Mouse (Mus musculus) limb, embryonic 12.5 days (tissue): ENCODE measurements at regions not wholly inside any gene's neighbourhood (a gene's known extent, or its start where the extent isn't known, plus 50 kb on each side); places are given as distances from the start of the nearest gene placed in this dataset.

Experiments
- ATAC-seq: fragments of 200-750 bp; cut with Nextera tagmentation; 2 replicates; pipeline ENCODE4 v1.8.0; 2017; ENCODE audit warnings: low read depth, moderate TSS enrichment; ENCODE audit not compliant: insufficient number of reproducible peaks, insufficient read depth, low FRiP score, low TSS enrichment
- H3K27ac ChIP-seq: fragments of 300-500 bp; sonication (generic); 2 replicates; pipeline ENCODE4 v1.5.1; 2016; ENCODE audit warnings: mild to moderate bottlenecking, moderate library complexity
- H3K27me3 ChIP-seq: fragments of 300-500 bp; sonication (generic); 2 replicates; pipeline ENCODE4 v1.6.1; 2016; ENCODE audit warnings: mild to moderate bottlenecking, moderate library complexity
- H3K36me3 ChIP-seq: fragments of 300-500 bp; sonication (generic); 2 replicates; pipeline ENCODE4 v1.6.1; 2016; ENCODE audit warnings: mild to moderate bottlenecking, moderate library complexity
- H3K4me1 ChIP-seq: fragments of 300-500 bp; sonication (generic); replicated peaks from 2 replicates; pipeline ENCODE4 v1.6.1; 2016
- H3K4me2 ChIP-seq: fragments of 300-500 bp; sonication (generic); 2 replicates; pipeline ENCODE4 v1.6.1; 2016; ENCODE audit warnings: mild to moderate bottlenecking, moderate library complexity
- H3K4me3 ChIP-seq: fragments of 300-500 bp; sonication (generic); replicated peaks from 2 replicates; pipeline ENCODE4 v1.5.1; 2016; ENCODE audit warnings: mild to moderate bottlenecking
- H3K9ac ChIP-seq: fragments of 300-500 bp; sonication (generic); replicated peaks from 2 replicates; pipeline ENCODE4 v1.6.1; 2016; ENCODE audit warnings: mild to moderate bottlenecking, moderate library complexity
- H3K9me3 ChIP-seq: fragments of 300-500 bp; sonication (generic); 2 replicates; pipeline ENCODE4 v1.6.1; 2016; ENCODE audit warnings: mild to moderate bottlenecking, moderate library complexity
- WGBS: fragments of 180-500 bp; shearing (Covaris S2); methylation state at CpG from one replicate; pipeline ENCODE4 v1.1.7; 2016; 5-methylcytosine and 5-hydroxymethylcytosine counted together

DNA sequence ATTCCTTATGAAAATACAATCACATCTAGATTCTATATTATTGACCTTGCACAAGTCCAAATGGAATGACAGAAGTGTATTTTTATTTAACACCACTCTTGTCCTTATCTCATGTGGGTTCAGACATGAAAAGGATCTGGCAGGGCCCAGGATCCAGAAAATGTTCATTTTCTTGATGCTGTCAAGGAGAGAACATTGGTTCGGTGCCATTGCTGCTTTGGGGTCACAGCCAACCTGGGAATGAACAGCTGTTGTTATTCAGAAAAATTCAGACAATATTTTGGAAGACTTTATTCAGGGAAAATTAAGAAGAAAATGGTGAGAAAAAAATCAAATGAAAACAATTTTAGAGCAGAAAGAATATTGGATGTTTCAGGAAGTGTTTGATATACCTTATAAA, 590.0 kb downstream of the Iqcm start:
- no peaks in the 10 kb centered on the region for H3K9me3 ChIP-seq
- H3K27ac ChIP-seq: no peak overlapping the region
- no peak overlapping the region for H3K9ac ChIP-seq
- no peak overlapping the region for H3K4me3 ChIP-seq
- no peak for ATAC-seq
- H3K27me3 ChIP-seq: no peaks in the 10 kb centered on the region
- WGBS: 81% methylated on average over 1 of the region's 1 CpGs
- no peaks in the 10 kb centered on the region for H3K4me1 ChIP-seq
- no peaks in the 10 kb centered on the region for H3K36me3 ChIP-seq
- no peak overlapping the region for H3K4me2 ChIP-seq

DNA sequence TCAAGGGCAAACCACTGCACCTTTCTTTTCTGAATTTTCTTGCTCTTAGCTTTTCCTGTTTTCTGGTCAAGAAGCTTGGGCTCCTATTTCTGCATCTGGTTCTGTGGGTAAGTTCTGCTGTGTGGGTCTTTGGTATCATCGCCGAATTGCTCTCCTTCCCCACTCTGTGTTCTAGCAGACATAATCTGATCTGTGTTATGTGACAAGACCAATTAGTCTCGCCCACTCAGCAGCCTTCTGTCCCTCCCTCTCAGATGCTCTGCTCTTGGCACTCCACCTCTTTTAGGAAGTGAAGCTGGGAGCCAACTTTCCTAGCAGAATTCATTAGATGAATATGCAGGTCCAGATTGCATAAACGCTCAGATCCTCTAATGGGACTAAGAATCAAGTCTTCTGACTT, 603.5 kb downstream of the Iqcm start:
- WGBS: 81% methylated on average over 4 of the region's 4 CpGs
- H3K27ac ChIP-seq: no peak overlapping the region
- no peak overlapping the region for H3K4me3 ChIP-seq
- no peaks in the 10 kb centered on the region for H3K9me3 ChIP-seq
- no peaks in the 10 kb centered on the region for H3K4me1 ChIP-seq
- no peaks in the 10 kb centered on the region for H3K36me3 ChIP-seq
- no peak overlapping the region for H3K9ac ChIP-seq
- no peak for ATAC-seq
- no peak overlapping the region for H3K4me2 ChIP-seq
- H3K27me3 ChIP-seq: no peaks in the 10 kb centered on the region

DNA sequence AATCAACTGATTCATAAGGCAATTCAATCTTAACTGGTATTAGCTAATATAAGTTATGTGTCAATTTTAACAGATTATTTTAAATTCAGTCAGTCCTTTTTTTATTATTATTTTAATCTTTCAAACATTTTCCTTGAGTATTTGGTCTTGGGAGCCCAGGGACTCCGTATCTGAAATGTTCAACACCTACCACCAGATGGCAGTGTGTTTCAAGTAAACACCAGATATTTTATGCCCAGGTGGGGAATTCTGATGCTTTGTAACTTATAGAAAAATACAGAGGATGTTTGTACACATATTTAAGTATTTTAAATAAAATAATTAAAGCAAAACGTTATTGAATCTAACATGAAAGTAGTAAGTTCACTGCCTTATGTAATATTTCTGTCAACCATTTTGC, 619.2 kb downstream of the Iqcm start:
- Histone ChIP-seq H3K4me2 (no peak overlapping the region), H3K36me3 (no peaks in the 10 kb centered on the region), H3K4me3 (no peak overlapping the region), H3K27me3 (no peaks in the 10 kb centered on the region), H3K9ac (no peak overlapping the region), H3K9me3 (no peaks in the 10 kb centered on the region), H3K4me1 (no peaks in the 10 kb centered on the region; the same call in 1 of the 2 replicates), H3K27ac (no peak overlapping the region)
- no peak for ATAC-seq
- 8% methylated on average over 2 of the region's 2 CpGs for WGBS

DNA sequence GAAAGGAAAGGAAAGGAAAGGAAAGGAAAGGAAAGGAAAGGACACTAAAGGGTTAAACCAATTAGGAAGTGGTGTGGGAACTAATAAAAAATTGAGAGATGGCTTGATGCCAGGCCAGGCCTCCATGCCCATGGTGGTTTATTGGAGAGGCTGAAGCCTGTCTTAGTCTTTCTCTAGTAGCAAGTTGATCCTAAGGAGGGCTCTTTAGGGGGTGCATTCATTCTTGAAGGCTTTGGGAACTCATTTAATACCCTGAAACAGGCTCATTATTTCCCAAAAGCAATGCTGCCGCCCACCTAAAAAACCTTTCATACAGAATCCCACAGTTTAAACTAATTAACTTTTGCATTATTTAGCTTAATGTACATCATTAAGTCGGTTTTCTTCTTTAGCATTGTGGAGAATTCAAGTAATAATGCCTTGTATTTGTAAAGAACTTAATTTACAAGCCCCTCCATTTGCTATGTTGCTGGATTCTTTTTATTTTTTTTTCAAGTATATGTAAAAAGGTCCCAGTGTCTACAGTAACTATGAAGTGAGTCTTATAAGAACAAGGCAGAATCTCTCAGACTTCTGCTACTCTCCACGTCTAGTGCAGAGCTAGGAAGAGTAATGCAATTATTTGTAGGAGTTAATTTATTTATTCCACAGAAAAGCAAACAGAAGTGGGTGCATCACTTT, 624.3 kb downstream of the Iqcm start:
- Histone ChIP-seq H3K27ac (no peak overlapping the region), H3K4me1 (no peaks in the 10 kb centered on the region; the same call in 1 of the 2 replicates), H3K9me3 (no peaks in the 10 kb centered on the region), H3K4me3 (no peak overlapping the region), H3K27me3 (no peaks in the 10 kb centered on the region), H3K9ac (no peak overlapping the region), H3K4me2 (no peak overlapping the region), H3K36me3 (no peaks in the 10 kb centered on the region)
- 0 out of 2 replicates have a peak, but pooled peaks have one; percentile 47 for ATAC-seq
- 40% methylated on average over 3 of the region's 3 CpGs for WGBS

DNA sequence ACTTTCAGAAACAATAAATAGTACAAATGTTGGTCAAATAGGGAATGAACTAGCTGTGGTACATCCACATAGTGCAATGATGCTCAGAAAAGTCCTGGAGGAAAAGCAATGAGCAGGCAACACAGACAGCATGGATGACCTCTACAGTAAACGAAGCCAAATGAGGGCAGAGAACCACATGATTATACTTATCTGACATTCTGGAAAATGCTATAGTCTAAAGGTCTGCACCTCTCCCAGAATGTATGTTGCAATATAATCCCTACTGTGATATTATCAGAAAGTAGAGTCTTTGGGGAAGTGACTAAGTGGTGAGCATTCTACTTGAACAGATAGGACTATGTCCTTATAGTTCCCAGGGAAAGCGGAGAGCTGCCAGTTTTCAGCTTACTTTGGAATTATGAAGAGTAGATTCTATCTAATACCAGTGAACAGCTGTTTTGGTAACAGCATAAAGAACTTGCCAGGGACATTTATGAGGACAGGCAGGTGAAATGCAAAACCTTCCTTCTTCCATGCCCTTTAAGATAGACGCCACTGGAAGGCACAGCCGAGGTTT, 672.2 kb downstream of the Iqcm start:
- ATAC-seq: no peak
- Histone ChIP-seq H3K4me1 (no peaks in the 10 kb centered on the region), H3K27me3 (no peaks in the 10 kb centered on the region), H3K9me3 (no peaks in the 10 kb centered on the region), H3K9ac (no peak overlapping the region), H3K27ac (no peak overlapping the region), H3K4me2 (no peak overlapping the region), H3K4me3 (no peak overlapping the region), H3K36me3 (no peaks in the 10 kb centered on the region)
- WGBS: 91% methylated on average over 4 of the region's 4 CpGs

DNA sequence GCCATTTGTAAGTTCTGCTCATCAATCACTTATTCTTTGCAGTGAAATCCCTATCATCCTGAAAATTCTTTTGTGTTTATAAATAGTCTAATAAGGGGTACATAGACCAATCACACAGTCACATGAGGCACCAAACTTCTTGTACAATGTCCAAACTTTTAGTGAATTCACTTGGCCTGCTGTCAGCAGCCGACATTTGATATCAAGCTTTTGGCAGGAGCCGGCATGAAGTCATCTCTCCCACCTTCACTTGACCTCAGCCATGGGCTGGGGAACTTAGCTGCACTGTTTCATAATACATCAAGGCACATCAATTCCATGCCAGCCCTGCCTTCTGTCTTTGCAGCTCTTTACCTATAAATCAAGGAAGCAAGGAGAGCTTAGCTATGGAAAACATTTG, 679.0 kb downstream of the Iqcm start:
- Histone ChIP-seq H3K4me3 (no peak overlapping the region), H3K9ac (no peak overlapping the region), H3K36me3 (no peaks in the 10 kb centered on the region), H3K4me1 (no peaks in the 10 kb centered on the region), H3K9me3 (no peaks in the 10 kb centered on the region), H3K4me2 (no peak overlapping the region), H3K27ac (no peak overlapping the region), H3K27me3 (no peaks in the 10 kb centered on the region)
- 79% methylated on average over 2 of the region's 2 CpGs for WGBS
- ATAC-seq: no peak

DNA sequence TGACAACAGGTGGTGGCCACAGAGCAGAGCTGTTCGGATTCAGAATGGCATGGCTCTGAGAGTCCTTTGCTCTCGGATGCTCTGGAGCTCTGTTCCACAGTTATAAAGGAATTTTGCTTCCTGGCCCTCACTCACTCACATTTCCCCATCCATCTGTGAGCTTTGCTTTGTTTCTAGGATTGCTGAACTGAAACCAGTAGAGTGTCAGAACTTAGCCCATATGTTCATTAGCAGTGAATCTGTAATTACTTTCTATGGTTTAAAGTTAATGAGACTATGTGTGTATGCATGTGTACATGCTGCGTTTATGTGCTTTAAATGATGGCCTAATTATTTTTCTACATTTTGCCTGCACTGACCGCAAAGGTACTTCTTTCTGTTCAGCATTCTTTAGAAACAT, 688.7 kb downstream of the Iqcm start:
- H3K4me3 ChIP-seq: no peak overlapping the region
- 67% methylated on average over 4 of the region's 4 CpGs for WGBS
- H3K9ac ChIP-seq: no peak overlapping the region
- no peaks in the 10 kb centered on the region for H3K9me3 ChIP-seq
- H3K4me2 ChIP-seq: no peak overlapping the region
- ATAC-seq: no peak
- H3K4me1 ChIP-seq: no peaks in the 10 kb centered on the region
- H3K36me3 ChIP-seq: no peaks in the 10 kb centered on the region
- H3K27ac ChIP-seq: no peak overlapping the region
- no peaks in the 10 kb centered on the region for H3K27me3 ChIP-seq

DNA sequence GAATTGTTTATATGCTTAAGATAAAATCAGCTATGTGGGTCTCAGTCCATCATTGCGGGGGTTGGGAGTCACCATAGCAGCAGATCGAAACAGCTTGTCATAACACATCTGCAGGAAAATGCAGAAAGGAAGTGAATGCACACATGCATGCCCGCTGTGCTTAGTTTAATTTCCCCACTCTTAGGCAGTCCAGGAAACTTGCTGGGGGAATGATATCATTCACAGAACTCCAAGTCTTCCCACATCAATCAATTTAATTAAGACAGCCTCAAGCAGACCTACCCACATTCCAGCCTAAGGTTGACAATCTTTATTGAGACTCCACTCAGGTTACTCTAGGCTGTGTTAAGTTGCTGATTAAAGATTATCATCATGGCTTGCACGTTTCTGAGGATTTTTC, 700.2 kb downstream of the Iqcm start:
- H3K4me3 ChIP-seq: no peak overlapping the region
- no peaks in the 10 kb centered on the region for H3K27me3 ChIP-seq
- H3K4me2 ChIP-seq: no peak overlapping the region
- ATAC-seq: no peak
- H3K36me3 ChIP-seq: no peaks in the 10 kb centered on the region
- H3K9ac ChIP-seq: no peak overlapping the region
- WGBS: 63% methylated on average over 4 of the region's 4 CpGs
- no peaks in the 10 kb centered on the region for H3K9me3 ChIP-seq
- no peak overlapping the region for H3K27ac ChIP-seq
- H3K4me1 ChIP-seq: no peaks in the 10 kb centered on the region

DNA sequence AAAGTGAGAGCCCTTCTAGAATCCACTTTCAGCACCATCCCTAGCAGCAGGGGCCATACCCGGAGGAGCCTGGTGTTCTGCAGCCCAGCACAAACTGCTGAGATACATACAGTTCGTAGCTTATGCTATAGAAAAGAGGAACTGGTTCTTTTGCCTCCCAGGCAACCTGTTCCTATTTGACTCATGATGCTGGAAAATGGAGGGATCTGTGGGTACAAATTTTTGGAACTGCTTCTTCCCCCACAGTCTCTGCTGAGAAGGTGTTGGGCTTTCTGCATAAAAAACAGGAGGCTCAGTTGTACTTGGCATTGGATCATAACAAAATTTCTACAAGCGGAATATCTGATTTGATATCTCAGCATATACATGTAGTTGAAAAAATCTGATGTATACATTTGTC, 716.7 kb upstream of the Nr3c2 start:
- no peaks in the 10 kb centered on the region for H3K9me3 ChIP-seq
- H3K4me3 ChIP-seq: no peak overlapping the region
- 83% methylated on average over 3 of the region's 3 CpGs for WGBS
- ATAC-seq: no peak
- H3K27ac ChIP-seq: no peak overlapping the region
- no peaks in the 10 kb centered on the region for H3K27me3 ChIP-seq
- H3K4me1 ChIP-seq: no peaks in the 10 kb centered on the region
- no peak overlapping the region for H3K4me2 ChIP-seq
- H3K36me3 ChIP-seq: no peaks in the 10 kb centered on the region
- H3K9ac ChIP-seq: no peak overlapping the region

DNA sequence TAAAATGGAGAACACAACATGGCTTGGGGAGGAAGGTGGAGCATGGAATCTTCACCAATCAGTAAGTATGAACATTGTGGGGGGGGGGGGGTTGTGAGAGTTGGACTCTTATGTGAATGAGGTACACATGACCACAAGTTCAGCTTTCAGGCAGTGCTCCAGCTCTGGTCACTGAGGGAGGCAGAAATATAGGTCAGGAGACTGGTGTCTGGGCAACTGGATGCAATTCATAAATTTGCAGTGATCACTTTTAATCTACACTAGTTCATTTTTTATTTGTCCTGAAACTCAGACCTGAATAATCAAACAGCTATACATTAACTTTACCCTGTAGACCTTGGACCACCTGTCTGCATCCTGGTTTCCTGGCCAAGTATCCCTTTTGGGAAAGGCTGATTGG, 715.4 kb upstream of the Nr3c2 start:
- no peaks in the 10 kb centered on the region for H3K27me3 ChIP-seq
- no peaks in the 10 kb centered on the region for H3K9me3 ChIP-seq
- H3K4me1 ChIP-seq: no peaks in the 10 kb centered on the region
- no peak overlapping the region for H3K9ac ChIP-seq
- no peaks in the 10 kb centered on the region for H3K36me3 ChIP-seq
- H3K4me3 ChIP-seq: no peak overlapping the region
- no peak overlapping the region for H3K27ac ChIP-seq
- H3K4me2 ChIP-seq: no peak overlapping the region
- ATAC-seq: no peak

DNA sequence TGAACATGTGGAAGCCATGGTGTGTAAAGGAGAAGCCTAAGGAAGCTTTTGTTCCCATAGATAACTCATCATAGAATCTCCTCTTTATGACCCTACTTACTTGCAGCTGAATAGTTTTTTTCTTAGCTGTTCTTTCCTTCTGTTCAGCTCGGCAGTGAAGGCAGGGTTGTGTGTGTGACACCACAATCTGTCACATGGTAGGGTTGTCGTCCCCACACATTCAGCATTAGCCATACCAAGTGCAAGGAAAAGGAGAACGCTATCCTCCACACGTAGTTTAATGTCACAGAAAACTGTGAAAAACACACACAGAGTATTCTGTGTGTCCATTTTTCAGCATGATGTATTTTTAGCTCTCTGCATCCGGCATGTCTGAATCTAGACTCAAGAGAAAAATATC, 711.9 kb upstream of the Nr3c2 start:
- Histone ChIP-seq H3K4me3 (no peak overlapping the region), H3K27ac (no peak overlapping the region), H3K4me2 (no peak overlapping the region), H3K9ac (no peak overlapping the region), H3K27me3 (no peaks in the 10 kb centered on the region), H3K4me1 (no peaks in the 10 kb centered on the region), H3K9me3 (no peaks in the 10 kb centered on the region), H3K36me3 (no peaks in the 10 kb centered on the region)
- WGBS: 83% methylated on average over 5 of the region's 5 CpGs
- no peak for ATAC-seq

DNA sequence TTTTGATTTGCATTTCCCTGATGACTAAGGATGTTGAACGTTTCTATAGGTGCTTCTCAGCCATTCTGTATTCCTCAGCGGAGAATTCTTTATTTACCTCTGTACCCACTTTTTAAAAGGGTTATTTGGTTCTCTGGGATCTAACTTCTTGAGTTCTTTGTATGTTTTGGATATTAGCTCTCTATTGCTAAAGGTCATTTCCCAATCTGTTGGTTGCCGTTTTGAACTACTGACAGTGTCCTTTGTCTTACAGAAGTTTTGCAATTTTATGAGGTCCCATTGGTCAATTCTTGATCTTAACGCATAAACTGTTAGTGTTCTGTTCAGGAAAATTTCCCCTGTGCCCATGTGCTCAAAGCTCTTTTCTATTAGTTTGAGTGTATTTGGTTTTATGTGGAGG, 687.4 kb upstream of the Nr3c2 start:
- H3K4me3 ChIP-seq: no peak overlapping the region
- 83% methylated on average over 4 of the region's 4 CpGs for WGBS

More for the DNA sequence above, 687.4 kb upstream of the Nr3c2 start:
- Histone ChIP-seq H3K9me3 (no peaks in the 10 kb centered on the region), H3K4me1 (no peaks in the 10 kb centered on the region), H3K4me2 (no peak overlapping the region), H3K36me3 (no peaks in the 10 kb centered on the region), H3K9ac (no peak overlapping the region), H3K27me3 (no peaks in the 10 kb centered on the region), H3K27ac (no peak overlapping the region)
- ATAC-seq: no peak
